Mouse (Mus musculus) T-cell, adult 2 months (primary cell): ENCODE measurements at regions not wholly inside any gene's neighbourhood (a gene's known extent, or its start where the extent isn't known, plus 50 kb on each side); places are given as distances from the start of the nearest gene placed in this dataset.
A peak's percentile ranks its signal among the peaks of the same experiment; 100 is the strongest.

Experiments used
- DNase-seq: peaks from one replicate; pipeline ENCODE4 v3.0.0; 2022; ENCODE audit warnings: low spot score

GRCm38 (mm10) chr13:44293736-44294416, 435.4 kb upstream of the Jarid2 start:
- no peak for DNase-seq

DNA sequence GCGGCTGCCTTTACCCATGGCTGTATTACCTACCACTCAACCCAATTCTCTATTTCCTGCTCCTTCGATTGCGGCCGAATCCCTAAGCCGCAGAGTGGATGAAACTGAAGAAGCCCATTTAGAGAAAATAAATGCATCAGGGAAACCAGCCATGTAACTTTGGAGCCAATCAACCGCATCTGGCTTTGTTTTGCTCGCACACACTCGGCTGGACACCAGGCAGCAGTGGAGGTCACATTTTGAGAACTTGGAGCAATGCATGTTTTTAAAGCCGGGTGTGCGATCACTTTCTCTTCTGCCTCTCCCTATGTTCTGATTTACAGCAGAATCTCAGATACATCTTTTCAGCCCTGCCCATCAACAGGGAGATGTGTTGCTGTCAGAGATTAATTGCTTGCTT, 433.7 kb upstream of the Jarid2 start:
- DNase-seq: no peak

DNA sequence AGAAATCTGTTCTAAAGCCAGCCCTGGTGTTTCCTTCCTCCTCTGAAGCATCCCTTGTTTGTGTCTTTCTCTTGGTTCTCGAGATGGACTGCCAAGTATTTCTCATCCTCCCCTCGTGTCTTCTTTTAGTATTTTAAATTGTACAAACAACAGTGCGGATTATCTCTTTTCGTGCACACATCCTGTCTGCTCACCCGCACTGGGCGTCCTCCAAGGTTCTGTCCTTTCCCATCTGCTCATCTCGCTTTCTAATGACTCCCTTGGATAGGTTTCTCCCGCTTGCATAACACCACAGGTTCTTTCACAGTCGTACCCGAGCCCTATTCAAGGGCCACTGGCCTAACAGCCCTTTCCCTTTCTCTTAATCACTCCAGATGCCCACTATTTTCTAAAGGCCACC, 428.7 kb upstream of the Jarid2 start:
- no peak for DNase-seq

- no peak for DNase-seq
Measured at GRCm38 (mm10) chr13:44301215-44301614, 428.1 kb upstream of the Jarid2 start.

GRCm38 (mm10) chr13:44301936-44302335, 427.3 kb upstream of the Jarid2 start:
- DNase-seq: no peak

DNA sequence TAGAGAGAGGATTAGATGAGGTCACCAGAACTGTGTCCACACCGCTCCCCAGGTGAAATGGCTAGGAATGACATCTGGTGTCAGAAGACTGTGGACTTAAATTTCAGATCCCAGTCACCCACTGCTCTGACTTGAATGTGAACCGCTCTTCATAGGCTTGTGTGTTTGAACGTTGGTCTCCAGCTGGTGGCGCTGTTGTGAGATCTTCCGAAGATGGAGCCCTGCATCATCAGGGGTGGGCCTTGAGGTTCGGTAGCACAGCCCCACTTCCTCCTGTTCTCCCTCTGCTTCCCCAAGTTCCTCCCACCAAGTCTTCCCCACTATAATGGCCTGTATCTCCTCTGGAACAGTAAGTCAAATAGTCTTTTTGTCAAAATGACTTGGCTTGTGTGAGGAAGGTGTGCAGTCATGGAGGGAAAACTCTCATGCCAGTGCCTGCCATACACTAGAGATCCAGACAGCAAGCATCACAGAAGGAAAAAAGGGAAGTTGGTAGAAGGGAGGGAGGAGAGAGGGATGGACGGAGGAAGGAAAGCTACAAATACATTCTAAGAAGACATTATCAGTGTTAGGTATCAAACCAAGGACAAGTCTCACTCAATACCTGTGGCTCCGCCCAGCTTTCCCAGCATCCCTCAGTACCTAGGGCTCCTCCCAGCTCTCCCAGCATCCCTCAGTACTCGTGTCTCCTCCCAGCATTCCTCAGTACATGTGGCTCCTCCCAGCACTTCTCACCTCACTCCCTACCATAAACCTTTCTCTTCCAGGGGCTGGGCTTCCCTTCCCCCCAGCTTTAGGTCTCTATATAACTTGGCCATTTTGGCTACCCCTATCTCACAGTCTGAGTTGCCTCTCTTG, 423.9 kb upstream of the Jarid2 start:
- DNase-seq: peak; percentile 24

DNA sequence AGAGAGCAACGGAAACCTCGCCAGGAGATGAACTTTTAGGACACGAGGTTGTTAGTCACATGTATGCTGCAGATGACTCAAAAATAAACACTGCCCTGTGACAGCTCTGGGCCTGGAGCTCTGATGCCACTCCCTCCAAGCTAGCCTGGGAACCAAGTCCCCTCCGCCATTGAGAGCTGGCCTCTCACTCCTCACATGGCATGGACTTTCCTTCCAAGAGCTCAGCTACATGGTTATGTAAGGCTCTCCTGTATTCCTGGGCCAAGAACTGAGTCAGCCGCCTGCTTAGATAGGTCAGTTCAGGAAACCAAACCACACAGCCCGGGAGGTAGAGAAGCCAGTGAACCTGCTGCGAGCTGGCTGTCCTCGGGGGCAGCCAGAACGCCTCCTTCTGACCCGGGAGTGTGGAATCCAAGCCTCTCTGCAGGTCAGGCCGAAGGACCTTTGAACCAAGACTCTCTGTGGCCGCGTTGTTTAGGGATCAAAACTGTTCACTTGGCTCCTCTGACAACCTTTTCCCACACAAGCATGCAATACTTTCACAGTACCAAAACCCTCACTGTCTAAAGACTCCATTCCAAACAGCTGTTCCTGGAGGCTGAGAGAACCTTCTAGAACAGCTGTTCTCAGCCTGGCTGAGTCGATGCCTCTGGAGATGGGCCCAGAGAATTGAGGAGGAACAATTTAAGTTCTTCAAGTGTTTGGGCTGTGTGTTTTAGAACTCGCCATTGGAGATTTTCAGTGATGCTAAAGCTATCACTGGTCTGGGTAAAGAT, 422.8 kb upstream of the Jarid2 start:
- no peak for DNase-seq

DNA sequence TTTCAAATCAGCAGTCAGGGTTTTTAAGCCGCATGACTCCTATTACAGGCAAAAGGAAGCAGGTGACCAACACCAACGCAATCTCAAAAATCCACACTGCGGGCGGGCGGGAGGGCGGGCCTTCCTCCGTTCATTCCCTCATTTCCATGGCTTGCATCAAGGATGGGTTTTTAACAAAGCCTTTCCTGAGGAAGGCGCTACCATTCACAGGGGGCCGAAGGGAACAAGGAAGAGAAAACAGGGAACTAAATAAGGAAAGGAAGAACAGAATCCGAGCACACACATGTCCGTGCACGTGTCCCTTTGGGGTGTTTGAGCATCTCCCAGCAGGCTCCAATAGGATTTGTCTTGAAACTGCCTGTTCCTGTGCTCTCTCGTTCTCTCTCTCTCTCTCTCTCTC, 421.0 kb upstream of the Jarid2 start:
- DNase-seq: no peak

DNA sequence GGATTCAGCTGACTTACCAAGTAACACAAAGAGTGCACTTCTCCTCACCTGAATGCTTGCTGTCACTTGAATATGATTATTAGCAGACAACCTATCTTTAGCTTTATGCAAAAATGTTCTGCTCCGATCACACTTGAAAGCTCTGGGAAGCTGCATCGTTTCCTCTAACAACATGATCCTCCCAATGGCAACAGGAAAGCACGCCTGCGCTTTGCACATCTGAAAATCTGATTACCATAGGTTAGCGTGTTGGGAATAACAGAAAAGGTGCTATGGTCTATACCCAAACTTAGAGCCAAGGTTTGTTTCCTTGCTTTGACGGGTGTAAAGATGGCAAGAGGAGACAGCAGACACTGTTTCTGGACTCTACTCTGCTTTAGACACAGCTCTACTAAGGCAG, 417.0 kb upstream of the Jarid2 start:
- DNase-seq: no peak

DNA sequence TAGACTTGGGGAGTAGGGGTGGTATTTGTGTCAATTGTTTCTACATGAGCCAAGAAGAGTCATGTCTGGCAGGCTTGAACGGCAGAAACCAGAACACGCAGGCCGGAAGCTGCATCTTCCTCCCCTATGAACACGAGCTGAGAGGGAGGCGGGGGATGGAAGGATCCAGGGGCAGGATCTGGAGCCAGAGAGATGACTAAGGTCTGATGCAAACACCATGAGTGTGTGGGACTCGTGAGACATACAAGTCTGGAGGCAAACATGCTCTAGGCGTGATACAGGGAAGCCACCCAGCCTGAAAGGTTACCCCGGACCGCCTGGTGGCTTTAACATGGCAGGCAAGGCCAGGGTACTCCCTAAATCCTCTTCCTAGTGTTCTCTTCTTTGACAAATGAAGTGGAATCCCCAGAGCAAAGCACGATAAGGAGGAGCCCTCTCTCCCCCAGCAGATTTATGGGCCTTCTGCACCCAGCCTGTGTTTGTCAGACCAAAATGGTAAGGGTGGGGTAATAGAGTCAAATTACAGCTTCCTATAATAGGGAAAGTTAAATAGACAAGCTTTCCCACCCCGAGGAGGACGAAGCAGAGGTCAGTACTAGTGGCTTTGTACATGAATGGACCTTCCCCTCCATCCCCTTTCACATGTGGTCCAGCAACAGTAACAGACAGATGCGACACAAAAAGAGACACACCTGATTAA, 412.4 kb upstream of the Jarid2 start:
- no peak for DNase-seq

DNA sequence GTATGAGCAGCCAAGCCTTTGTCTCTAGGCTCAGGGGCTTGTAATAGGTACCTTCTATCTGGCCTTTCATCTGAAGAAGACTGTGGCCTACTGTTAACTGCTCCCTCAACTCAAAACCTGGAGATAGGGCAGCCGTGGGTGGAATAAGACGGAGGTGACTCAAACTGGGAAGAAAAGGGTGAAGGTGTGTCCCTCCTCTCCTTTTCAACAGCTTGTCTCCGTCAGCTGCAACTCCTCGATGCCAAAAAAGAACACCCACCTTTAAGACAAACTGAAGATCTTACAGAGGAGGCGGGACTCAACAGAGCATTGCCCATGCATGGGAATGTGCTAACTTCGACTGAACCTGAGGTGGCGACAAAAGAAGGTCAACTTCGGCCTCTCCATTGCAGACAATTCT, 411.7 kb upstream of the Jarid2 start:
- DNase-seq: no peak

DNA sequence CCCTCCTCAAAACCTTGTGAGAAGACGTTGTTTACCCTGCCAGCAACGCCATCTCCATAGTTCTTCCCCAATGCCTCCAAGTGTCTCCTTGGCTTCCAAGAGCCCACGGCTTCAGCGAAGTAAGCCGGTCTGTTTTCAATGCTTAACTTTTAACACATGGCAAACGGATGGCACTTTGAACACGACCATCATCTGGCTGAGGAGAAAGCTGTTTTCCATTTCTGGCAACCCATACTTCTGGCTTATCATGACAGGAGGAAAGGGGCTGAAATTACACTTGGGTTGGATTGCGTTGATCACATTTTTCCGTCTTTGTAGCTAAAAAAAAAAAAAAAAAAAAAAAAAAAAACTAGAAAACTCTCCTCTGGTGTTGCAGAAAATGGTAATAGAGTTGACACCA, 410.2 kb upstream of the Jarid2 start:
- no peak for DNase-seq

- no peak for DNase-seq
Measured at GRCm38 (mm10) chr13:44319511-44319910, 409.8 kb upstream of the Jarid2 start.

DNA sequence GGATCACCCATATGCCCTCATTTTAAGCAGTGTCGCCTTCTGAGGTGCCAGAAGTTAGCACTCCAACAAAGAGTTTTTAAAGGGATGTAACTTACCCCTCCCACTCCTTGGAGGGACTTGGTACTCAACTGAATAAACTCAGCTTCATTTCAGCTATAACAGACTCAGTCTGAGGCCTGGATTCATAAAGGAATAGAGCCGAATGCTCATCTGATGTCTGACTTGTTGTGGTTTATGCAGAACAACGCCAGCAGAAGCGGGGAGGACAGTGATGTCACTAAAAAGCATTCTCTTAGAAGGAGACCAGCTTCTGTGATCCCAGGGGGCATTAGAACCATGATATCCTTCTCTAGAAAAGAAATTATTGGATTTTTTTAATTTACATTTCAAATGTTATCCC, 409.0 kb upstream of the Jarid2 start:
- DNase-seq: no peak

- DNase-seq: peak; percentile 18
Measured at GRCm38 (mm10) chr13:44321009-44321596, 408.2 kb upstream of the Jarid2 start.

DNA sequence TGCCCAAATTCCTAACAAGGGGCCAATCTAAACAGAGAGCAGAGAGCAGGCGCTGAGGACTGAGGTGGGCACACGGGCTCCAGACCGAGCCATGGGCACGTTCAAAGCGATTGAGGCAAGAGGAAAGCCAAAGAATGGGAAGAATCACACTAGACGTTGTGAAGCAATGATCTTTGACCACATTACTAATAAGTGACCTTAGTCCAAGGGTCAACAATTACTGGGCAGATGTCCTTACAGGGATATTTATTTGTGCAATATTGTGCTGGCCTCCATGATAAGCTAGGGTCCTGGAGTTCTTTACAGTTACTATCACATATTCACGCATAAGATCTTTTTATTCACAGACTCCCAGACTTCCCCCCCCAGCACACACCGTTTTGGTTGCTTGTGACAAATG, 400.9 kb upstream of the Jarid2 start:
- DNase-seq: no peak

DNA sequence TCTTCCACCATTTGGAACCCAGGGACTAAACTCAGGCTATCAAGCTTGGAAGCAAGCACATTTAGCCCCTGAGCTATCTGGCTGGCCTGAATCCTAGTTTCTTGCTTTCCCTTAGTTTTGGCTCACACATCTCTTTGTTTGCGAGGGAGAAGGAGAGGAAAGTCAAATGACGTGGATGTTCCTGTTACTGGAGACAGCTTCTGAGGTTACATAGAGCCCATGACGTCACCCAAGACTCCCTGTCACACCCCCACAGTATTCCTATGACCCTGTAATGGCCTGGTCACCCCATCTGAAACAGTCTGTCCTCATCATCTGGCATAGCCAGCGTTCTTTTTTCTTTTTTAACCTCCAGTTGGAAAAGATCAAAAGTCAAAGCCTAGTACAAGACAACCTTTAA, 400.1 kb upstream of the Jarid2 start:
- DNase-seq: no peak

GRCm38 (mm10) chr13:44329701-44330100, 399.6 kb upstream of the Jarid2 start:
- no peak for DNase-seq

DNA sequence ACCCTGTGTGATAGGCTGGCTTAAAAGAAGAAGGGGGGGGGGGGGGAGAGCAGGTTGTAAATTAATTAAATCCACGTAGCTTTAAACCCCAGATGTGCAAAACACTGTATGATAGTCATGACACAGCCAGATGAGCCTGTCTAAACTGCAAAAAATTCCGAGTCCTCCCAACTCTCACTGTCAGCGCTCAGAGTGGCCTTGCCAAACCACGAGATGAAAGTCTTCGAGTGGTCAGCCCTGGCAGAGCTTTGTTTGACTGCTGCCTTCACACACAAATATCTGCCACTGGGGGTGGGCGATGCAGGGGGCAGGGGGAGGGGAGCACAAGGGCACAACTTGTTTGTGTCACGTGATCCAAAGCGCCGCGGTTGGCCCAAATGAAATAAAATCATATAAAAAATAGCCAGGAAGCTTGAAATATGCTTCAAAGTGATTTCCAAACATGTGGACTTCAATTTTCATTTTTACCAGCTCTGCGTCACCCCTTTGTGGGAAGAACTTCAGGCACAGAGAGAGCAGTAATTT, 396.5 kb upstream of the Jarid2 start:
- no peak for DNase-seq

DNA sequence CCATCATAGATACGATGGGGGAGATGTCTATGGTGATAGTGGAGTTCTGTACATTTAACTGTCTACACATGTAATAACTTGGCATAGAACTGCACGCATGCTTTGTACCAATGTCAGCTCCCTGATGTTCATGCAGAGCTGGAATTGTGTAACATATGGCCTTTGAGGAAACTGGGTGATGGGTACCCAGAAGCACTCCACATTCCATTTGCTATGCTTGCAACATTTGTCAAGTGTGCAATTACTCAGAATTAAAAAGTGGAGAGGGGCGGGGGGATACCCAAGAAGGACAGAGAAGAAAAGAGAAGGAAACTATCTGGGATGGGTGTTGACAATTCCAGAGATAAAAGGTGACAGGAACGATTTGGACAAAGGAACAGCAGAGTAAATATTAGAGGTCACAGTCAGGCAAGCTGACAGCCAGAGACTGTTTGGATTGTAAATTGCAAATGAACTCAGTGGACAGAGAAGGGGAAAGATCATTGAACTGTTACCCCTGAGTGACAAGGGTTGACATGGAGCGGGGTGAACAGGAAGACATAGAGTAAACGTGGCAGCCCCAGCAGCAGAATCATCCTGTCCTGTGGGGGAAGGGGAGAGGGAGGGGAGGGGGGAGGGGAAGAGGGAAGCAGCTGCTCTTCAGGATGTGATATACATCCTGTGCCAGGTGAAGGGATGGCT, 390.1 kb upstream of the Jarid2 start:
- no peak for DNase-seq

DNA sequence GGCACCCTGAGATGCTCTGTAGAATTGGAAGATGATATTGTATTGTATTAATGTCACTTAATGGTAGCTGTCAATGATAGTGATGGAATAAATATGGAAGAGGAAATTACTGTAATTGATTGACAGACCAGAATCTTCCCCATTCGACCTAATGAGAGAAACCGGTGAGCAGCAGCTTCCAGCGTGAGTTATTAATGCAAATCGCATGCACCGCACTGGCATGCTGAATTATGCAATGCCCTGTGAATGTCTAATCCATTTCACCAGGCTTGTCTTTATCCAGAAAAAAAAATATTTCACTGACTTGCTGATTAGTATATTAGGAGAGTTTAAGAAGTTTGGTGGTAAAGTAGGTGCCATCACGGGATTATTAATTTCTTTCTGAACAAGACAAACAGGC, 384.2 kb upstream of the Jarid2 start:
- DNase-seq: no peak
